Mouse (Mus musculus) kidney, postnatal 14 days (tissue): ENCODE measurements at regions not wholly inside any gene's neighbourhood (a gene's known extent, or its start where the extent isn't known, plus 50 kb on each side); places are given as distances from the start of the nearest gene placed in this dataset.

Experiments used
- DNase-seq: peaks from one replicate; pipeline ENCODE4 v3.0.0; 2022; ENCODE audit warnings: mixed read lengths

DNA sequence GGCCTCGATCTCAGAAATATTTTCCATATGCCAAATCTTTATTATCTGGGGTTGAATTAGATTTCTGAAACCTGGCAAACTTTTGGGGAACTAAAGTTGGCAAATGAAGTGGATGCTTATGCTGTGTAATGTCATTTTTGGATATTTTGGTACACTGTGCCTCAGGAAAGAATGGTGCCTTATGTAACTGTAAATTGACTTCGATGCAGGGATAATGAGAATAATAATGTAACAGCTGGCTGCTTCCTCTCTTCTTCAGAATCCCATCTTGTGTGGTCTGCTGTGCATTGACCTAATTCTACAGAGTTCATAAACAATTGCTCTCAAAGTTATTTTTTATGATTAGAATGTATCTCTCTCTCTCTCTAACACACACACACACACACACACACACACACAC lies 545.6 kb downstream of the Tfap2b start:
- DNase-seq: no peak

DNA sequence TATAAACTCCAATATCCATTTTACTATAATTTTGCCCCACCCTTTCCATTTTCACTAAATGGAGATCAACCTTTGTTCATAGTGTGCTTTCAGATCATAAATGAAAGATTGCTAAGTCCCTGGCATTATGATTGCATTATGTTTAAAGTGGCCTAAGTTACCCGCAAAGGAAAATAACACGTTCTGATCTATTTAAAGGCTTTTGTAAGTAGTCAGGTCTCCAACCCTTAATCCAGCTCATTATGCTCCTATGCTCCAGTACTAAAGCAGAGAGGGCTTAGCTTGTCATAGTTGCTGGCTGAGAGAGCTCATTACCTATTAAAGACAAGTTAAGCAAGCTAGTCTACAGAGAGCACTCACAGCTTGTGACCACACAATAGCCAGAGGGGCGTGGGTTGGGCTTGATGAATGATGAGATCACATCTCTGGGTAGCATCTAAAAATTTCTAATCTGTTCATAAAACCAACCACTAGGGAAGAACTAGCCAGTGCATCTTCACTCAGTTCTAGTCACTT lies 549.3 kb downstream of the Tfap2b start:
- DNase-seq: no peak

GRCm38 (mm10) chr1:19766879-19767278 lies 558.2 kb downstream of the Tfap2b start:
- no peak for DNase-seq

DNA sequence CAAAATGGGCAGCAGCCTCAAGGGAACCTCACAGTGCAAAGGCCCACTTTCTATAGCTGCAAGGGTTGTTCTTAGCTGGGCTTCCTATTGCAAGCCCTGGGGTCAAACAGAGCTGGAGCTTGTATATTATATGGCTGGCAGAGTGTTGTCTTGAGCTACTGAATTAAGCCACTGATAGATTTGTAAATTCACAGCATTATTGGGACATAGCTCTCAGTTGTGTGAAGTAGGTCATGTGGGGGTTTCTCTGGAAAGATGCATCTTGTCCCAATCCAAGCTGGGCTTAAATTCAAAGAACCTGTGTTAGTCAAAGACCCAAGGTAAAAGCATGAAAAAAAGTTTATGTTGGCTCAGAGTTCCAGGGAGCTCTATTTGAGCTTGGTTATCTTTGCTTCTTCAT lies 563.6 kb downstream of the Tfap2b start:
- DNase-seq: no peak

GRCm38 (mm10) chr1:19774502-19774901 lies 565.8 kb downstream of the Tfap2b start:
- DNase-seq: no peak

DNA sequence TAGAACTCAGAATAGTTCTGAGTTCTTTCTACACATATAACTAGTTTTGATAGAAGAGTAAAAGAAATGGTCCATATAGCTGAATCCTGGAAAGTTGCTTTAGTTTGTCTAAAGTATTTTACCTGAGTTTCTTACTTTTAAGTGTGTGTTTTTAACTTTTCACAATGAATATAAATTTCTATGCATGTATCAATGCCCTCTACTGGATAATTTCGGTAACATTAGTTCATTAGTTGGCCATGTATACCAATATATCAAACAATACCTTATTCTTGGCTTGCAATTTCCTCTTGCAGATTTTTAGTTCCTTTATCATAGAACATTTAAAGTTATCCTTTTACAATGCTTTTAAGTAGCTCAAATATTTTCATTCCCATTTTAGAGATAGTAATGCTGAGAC lies 568.8 kb downstream of the Tfap2b start:
- DNase-seq: no peak

- no peak for DNase-seq
Observed at GRCm38 (mm10) chr1:19786971-19787370, 578.3 kb downstream of the Tfap2b start.

DNA sequence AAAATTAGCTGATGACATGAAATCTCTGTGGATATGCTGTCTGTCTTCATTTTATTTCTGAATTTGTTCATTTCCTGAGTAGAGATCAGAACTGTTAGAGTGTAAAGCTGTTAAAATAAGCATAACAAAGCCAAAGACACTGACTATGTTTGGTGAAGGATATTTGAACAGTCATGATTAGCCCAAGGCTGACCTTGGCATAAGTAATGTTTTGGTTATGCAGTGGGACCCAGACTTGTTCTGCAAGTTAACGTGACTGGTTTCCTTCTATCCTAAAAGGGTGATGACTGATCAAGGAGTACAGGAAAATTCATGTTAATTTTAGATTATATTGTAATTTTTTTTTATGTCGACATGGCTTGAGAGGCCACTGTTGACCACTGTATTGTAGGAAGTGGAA lies 585.4 kb downstream of the Tfap2b start:
- DNase-seq: no peak

DNA sequence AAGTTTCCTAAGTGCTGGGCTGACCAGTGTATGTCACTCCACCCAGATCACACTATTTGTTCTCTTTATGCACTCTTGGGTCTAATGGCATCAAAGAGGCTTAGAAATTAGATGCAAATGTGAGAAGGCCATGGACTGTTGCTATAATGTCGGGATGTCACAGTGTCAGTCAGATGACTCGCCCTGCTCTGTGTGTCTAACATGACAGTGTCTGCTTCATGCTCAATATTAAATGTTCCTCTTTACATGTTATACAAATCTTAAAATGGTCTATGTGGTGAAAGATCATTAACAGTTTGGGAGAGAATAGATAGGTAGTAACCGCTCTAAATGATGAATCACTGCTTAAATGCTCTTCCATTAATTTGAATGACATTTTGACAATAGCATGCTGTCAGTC lies 617.2 kb downstream of the Tfap2b start:
- DNase-seq: no peak

DNA sequence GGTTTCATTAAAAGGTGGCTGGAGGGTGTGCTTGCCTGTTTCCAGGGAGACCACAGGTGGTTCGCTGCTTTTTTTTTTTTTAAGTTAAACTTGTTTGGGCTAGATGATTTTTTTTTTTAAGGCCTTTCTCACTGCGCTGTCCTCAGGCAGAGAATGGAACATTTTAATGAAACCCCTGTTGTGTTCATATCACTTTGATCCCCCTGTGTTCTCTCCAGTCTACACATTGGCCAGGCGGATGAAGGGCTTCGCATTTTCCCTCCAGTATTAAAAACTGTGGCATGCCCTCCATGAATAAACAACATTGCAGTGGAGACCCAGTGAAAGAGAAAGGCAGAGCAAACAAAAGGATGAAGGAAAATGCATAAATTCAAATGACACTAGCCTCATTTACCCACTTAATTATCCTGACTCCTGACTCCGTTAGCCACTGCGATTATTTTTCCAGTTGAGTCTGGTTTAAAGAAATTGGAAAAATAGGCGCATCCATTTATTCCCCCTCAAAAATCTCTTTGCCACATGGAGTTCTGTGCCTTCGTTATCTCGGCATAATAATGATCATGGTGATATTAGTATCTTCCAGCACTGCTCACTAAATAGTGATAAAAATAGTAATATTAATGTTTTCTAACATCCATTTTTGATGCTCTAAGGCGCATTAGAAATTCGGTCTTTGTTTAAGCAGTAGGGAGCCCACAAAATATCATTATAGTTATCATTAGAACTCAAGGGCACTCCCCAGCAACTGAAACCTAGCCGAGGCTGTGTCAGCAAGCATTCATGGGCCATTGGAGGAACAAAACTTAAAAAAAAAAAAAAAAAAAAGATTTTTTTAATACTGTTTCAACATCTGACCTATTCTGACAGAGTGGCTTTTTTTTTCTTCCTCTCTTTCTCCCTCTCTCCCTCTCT lies 618.0 kb downstream of the Tfap2b start:
- DNase-seq: no peak

DNA sequence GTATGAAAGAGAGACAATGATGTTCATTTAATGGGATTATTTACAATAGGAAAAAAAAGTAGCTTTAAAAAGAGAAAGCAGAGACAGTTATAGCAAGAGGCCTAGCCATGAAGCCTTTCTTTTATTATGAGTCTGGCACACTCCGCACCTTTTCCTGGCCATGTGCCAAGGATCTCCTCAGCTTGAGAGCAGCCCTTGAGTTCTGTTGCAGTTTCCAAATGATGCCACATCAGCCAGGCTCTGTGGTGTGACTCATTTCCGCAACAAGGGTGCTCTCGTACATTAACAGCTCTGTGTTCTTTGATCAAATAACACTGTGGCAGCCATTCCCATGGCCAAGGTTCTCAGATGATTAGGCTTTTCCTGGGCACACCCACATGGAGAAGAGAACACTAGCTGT lies 641.2 kb downstream of the Tfap2b start:
- DNase-seq: no peak

GRCm38 (mm10) chr1:19857250-19857649 lies 648.5 kb downstream of the Tfap2b start:
- no peak for DNase-seq

GRCm38 (mm10) chr1:19868478-19868877 lies 659.8 kb downstream of the Tfap2b start:
- DNase-seq: no peak

GRCm38 (mm10) chr1:19881193-19881592 lies 672.5 kb downstream of the Tfap2b start:
- no peak for DNase-seq

DNA sequence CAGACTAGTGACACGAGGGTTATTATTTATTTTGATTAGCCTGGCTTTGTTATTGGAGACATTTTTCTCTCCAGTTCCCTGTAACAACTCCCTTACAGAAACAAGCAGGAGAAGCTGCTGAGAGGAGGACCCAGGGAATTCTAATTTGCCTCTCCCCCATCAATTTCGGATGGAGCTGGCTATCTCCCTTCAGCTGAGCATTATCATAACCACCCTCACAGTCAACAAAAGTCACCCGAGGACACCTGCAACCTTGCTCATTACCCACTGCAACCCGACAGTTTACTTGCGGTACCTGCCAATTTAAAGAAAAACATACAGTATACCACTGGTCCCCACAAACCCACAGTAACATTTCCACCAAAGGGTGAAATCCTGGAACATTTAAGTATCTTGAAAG lies 690.7 kb downstream of the Tfap2b start:
- no peak for DNase-seq

DNA sequence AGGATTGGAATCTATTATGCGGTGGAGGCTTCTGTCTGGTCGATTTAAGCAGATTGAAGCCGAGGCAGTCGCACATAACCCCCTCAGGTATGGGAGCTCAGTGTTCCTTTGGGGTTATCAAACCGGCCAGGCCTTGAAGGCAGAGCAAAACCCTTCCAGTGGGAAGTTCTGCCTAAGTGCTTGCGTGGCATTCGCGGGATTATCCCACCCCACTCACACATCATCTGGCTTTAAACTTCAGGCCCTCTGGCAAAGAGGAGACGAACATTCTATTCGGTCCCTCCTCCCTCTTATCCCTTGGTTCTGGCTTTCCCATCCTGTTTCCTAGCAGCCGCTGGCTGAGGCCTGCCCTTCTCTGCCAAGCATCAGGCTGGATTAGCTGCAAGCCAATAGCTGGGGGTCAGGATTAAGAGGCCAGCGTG lies 691.2 kb downstream of the Tfap2b start:
- no peak for DNase-seq

DNA sequence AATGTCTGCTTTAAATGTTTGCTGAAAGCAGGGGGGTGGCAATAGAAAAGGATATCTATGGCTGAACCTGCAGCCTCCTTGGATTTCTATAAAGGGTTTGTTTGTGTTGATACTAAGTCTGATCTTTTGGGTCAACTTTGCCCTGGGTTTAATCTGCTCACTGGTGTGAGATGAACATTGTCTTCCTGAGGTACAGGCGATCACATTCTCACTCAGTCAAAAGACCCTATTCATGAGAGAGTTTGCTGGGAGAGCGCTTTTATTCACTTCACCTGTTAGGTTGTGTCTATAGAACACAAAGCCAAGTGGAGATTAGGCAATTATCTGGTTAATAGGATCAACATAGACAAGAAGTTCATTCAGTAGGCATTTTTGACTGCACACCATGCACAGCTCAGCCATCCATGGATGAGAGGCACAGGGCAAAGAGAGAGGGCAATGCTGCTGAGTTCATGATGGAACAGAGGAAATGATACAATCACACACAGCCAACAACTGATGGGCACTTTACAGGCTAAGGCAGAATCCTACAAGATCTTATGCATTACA lies 692.3 kb downstream of the Tfap2b start:
- DNase-seq: no peak

DNA sequence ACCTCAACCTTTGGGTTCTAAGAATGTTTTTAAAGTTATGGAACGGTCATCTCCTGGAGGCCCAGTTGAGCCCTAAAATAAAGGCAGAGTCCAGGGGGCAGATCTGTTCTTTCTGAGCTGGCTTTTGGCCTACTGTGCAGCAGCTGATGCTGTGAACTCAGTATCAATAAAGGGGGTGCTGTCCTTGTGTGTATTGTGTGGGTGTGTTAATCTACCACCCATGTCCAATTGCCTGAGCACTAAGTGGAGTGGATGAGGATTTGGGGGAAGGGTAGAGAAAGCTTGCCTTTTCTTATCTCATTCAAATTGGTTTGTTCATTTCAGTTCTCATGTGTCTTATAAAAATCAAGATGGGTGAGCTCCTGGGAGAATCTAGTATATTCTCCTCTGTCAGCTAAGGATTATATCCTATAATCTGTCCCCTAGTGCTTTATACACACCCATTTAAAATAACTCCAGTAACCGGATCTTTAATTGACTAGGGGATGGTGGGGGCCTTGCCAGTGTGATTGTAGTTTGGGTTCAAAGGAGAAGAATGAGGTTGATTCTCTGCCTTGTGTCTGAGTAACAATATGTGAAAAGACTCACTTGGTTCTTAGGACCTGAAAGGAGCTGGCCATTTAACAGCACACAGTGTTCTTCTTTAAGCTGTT lies 703.6 kb downstream of the Tfap2b start:
- no peak for DNase-seq

DNA sequence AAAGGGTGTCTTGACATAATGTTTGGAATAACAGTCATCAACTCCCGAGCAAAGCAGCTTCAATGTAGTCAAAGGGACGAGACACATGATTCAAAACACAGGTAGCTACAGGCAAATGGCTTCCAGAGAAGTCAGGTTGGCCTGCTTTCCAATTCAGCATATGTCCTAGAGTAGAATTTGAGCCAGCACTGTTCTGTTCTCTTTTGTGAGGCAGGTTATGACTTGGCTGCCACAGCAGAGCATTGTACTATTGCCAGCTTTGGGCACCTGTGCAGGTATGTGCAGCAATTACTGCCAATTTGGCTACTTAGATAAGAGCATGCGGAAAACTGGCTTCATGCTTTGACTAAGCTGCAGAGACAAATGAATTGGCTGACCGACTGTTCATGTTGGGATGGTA lies 699.1 kb downstream of the Pkhd1 start:
- DNase-seq: no peak

GRCm38 (mm10) chr1:19927192-19927591 lies 690.7 kb downstream of the Pkhd1 start:
- DNase-seq: no peak

DNA sequence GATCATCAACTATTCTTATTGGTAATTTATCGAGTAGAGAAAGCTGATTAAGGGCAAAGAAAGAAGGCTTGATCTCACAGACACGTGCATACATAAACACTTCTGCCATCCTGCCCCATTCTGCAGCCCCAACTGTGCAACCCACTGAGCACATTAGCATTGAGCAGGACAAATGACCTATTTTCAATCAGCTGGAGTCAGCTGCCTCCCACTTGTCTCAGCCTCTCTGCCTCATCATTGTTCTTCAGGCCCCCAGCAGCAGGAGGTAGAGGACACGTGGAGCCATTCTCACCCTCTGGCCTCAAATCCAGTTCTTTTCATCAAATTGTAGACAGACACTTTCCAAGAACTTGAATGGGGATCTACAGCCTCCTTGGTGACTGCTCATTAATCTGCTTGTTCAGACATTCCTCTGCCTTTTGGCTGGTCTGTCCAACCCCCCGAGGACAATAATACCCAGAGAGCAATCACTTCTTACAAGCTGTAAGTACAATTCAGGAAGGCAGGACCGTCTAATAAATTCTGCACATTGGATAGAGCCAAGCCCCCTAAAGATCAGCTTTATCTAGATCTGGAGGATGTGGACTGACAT lies 690.0 kb downstream of the Pkhd1 start:
- DNase-seq: no peak

- no peak for DNase-seq
Observed at GRCm38 (mm10) chr1:19951050-19951679, 666.7 kb downstream of the Pkhd1 start.

- no peak for DNase-seq
Observed at GRCm38 (mm10) chr1:19951680-19952248, 666.1 kb downstream of the Pkhd1 start.
